Mouse (Mus musculus) adipocyte (in vitro differentiated cells): ENCODE measurements around the gene Ppat.

ENCODE experiments used
- DNase-seq: peaks from one replicate; pipeline ENCODE4 v3.0.0-alpha.2; 2016; ENCODE audit warnings: low spot score

The Ppat gene

DNA sequence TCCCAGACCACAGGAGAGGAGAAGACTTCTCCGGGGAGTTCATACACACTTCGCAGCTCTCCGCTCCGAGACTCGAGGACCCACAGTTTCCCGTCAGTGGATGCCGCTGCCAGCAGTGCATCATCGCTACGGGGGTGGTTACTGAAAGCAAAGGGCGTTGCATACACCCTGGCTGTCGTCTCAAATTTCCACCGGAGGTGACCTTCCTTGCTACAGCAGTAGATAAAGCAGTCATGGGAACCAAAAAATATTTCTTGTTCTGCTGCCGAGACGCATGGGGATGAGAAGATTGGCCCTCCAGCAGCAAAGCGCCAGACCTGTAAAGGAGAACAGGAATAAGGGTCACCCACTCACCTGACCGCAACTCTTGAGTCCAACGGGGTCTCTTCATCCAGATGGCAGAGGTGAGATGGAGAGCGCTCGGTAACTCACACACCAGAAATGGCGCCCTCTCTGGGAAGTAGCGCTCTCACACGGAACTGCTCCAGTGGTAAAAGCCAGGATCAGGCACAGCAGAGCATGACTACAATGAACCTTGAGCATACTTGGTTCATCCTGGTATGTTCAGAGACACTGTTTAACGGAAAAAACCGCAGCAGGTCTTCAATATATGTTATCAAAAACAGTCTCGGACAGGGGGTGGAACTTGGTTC, 75.1 kb downstream of the Ppat start:
- DNase-seq = no peak

DNA sequence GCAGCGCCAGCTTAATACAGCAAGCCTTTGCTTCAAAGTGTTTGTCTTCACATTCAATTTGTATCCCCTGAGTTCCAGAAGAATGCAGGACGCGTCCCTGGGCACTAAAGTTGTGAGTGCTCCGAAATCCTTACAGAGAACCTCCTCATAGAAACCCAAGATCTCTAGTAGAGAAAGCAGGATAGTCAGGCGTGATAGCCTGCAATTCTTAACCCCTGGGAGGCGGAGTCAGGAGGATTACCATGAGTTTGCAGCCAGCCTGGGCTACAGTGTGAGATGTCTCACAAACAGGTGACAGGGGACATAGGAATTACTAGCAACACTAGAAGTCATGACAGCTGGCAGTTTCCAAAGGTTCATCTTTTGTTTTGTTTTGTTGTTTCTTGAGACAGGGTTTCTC, 81.8 kb downstream of the Ppat start:
- DNase-seq = no peak

DNA sequence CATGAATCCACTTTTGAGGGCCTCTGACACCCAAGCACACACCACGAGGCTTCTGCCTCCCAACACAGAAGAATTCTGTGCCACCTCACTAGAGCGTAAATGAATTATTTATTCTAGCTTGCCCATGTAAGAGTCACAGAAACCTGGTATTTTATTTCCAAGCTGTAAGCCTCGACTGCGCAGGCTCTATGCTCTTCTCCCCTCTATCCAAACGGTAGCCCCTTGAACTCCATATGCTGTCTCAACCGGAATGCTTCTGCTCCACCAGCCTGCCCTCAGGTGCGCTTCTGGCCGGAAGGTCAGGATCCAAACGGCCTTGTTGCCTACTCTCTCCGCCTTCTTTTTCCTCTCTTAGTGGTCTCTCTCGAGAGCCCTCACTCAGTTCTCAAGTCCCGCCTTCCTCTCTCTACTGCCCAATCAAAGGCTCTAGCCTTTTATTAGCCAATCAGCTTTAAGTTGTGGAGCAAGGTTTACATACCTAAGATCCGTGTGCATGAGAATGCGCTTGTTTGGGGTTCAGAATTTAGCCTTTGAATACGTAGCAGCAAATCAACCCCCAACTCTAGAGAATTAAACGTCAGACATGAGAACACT, 82.6 kb downstream of the Ppat start:
- DNase-seq = no peak

DNA sequence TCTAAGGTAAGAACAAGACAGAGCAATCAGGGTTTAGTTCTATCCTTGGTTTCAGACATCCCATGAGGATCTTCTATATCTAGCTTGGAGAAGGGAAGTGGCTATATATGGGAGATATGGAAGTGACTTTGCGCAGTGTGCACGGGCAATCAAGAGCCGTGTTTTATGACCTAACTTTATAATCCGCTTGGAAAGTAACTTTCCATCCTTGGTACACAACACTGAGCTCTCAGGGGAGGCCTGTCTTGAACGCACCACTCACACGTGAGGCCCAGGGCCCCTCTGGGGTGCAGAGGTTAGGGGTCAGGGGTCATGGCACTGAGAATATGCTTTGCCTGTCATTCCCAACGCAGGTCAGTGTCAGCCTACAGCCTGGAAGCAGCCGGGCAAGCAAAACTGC, 84.6 kb downstream of the Ppat start:
- DNase-seq = no peak
